Mouse (Mus musculus) liver, embryonic 14.5 days (tissue): ENCODE results near the gene Dnajb1.

Experiments
- CTCF ChIP-seq: IDR thresholded peaks from 2 replicates; pipeline ENCODE4 v1.5.1; 2016; ENCODE audit warnings: antibody characterized with exemption, low read depth, control low read depth
- EP300 ChIP-seq: IDR thresholded peaks from 2 replicates; pipeline ENCODE4 v1.6.1; 2016; ENCODE audit warnings: antibody characterized with exemption, low read depth

DNA sequence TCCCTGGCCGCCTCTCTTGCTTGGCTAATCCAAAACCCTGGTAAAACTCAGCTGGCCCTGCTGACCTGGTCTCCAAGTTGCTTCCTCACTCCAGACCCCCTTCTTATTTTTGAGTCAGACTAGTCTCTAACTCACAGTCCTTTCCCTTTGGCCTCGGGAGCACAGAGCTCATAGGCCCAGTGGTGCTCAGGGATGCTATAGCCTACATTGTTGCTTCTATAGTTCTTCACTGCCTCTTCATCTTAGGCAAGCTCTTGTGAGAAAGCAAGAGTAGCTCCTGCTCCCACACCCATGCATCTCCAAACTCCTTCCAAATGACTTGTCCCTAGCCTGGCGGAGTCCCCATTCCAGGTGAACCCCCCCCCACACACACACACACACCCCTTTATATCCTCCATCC is 40.3 kb upstream of the Dnajb1 start:
- TF ChIP-seq CTCF (no peak), EP300 (no peak)
